Mouse (Mus musculus) intestine, embryonic 14.5 days (tissue): ENCODE data around the gene Hist1h3g. TPM values are rescaled to one million over a fixed set of nuclear protein-coding genes. Genes with fewer than 3 reads are reported as not detected.
"Not testable (repeated sequence)": the region's sequence is repeated elsewhere in the genome, so short reads cannot be mapped to it uniquely, and the experiment has no call there.

Source experiments
- ATAC-seq: fragments of 200-750 bp; cut with Nextera tagmentation; replicated peaks from 2 replicates; pipeline ENCODE4 v1.8.0; 2017; ENCODE audit warnings: low read depth, moderate number of reproducible peaks, moderate TSS enrichment, moderate library complexity; ENCODE audit not compliant: low FRiP score, low TSS enrichment
- DNase-seq: peaks from one replicate; pipeline ENCODE4 v3.0.0-alpha.2; 2018; ENCODE audit warnings: low spot score
- H3K27ac ChIP-seq: fragments of 300-500 bp; sonication (generic); 2 replicates; pipeline ENCODE4 v1.5.1; 2014; ENCODE audit warnings: low read depth, mild to moderate bottlenecking, control low read depth
- H3K27me3 ChIP-seq: fragments of 300-500 bp; sonication (generic); replicated peaks from 2 replicates; pipeline ENCODE4 v1.6.1; 2014; ENCODE audit warnings: low read length, control low read depth; ENCODE audit not compliant: control insufficient read depth, insufficient read depth
- H3K36me3 ChIP-seq: fragments of 300-500 bp; sonication (generic); 2 replicates; pipeline ENCODE4 v1.6.1; 2014; ENCODE audit warnings: low read length, control low read depth; ENCODE audit not compliant: control insufficient read depth, insufficient read depth
- H3K4me1 ChIP-seq: fragments of 300-500 bp; sonication (generic); replicated peaks from 2 replicates; pipeline ENCODE4 v1.6.1; 2014; ENCODE audit warnings: low read length, control low read depth, mixed read lengths; ENCODE audit not compliant: control insufficient read depth, insufficient read depth
- H3K4me2 ChIP-seq: fragments of 300-500 bp; sonication (generic); 2 replicates; pipeline ENCODE4 v1.6.1; 2014; ENCODE audit warnings: low read length
- H3K4me3 ChIP-seq: fragments of 300-500 bp; sonication (generic); 2 replicates; pipeline ENCODE4 v1.5.1; 2014; ENCODE audit warnings: low read depth, low read length, control low read depth, mixed read lengths
- H3K9ac ChIP-seq: fragments of 300-500 bp; sonication (generic); 2 replicates; pipeline ENCODE4 v1.6.1; 2014; ENCODE audit warnings: mild to moderate bottlenecking, low read length
- H3K9me3 ChIP-seq: fragments of 300-500 bp; sonication (generic); 2 replicates; pipeline ENCODE4 v1.6.1; 2016; ENCODE audit warnings: low read length, control low read depth; ENCODE audit not compliant: control insufficient read depth
- WGBS: fragments of 180-500 bp; shearing (Covaris S2); extraction: QIAGEN DNeasy Blood & Tissue Kit; methylation state at CpG from one replicate; pipeline ENCODE4 v1.1.7; 2014; 5-methylcytosine and 5-hydroxymethylcytosine counted together
- polyA plus RNA-seq: library from polyadenylated mRNA; unstranded; fragments of >200 nt; fragmentation: Nextera tagmentation; extraction: Ambion mirVana; gene quantifications from 2 replicates; pipeline ENCODE4 v1.2.1, GENCODE M21; 2014

The Hist1h3g gene
- polyA plus RNA-seq, 1 experiment from 2014 or later, result 8.1 TPM

DNA sequence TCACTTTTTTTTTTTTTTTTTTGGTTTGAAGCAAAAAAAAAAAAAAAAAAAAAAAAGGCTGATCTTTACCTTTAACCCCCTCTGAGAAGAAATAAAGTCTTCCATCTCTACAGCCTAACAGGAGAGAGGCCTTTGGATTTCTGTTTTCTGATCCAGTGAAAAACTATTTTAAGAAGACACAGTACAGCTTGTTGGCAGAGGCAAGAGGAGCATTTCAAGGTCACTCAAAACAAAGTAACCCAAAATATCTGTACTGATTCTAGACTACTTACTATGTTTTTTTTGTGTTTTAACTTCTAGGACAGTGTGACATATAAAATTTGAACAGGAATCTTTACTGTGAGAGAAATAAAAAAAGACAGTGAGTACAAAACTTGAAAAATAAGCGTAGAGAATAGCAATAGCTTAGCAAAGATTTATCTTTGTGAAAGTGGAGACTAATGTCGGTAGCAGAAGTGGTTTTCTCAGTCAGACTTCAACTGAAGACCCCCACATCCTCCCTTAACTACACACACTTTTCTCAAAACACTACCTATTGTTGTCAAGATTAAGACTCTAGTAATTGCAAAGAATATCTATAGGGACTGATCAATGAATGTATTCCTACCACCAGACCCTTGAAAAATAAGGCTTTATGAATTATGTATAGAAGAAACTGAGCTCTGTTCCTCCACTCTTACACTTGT is 5.6 kb upstream of the Hist1h3g start:
- DNase-seq (no peak), ATAC-seq (no peak)
- H3K9me3 ChIP-seq, result no peaks in the 10 kb centered on the region
- peak overlapping the region; percentile 89 for H3K9ac ChIP-seq
- 26% methylated on average over 2 of the region's 2 CpGs for WGBS
- H3K4me1 ChIP-seq, result peaks cover 21% of the 10 kb centered on the region
- peak overlapping the region; percentile 99 for H3K27ac ChIP-seq
- no peaks in the 10 kb centered on the region for H3K27me3 ChIP-seq
- H3K4me3 ChIP-seq, result peak overlapping the region; percentile 54
- H3K4me2 ChIP-seq, result peak overlapping the region; percentile 70
- H3K36me3 ChIP-seq, result no peaks in the 10 kb centered on the region

GRCm38 (mm10) chr13:23530181-23530900 is 4.9 kb upstream of the Hist1h3g start:
- H3K4me2 ChIP-seq, result peak overlapping the region; percentile 70
- H3K9me3 ChIP-seq, result no peaks in the 10 kb centered on the region
- peak overlapping the region; percentile 54 for H3K4me3 ChIP-seq
- peaks cover 21% of the 10 kb centered on the region for H3K4me1 ChIP-seq
- WGBS, result 0% methylated on average over 20 of the region's 20 CpGs
- DNase-seq, result peak; percentile 93
- no peaks in the 10 kb centered on the region for H3K36me3 ChIP-seq
- ATAC-seq, result peak; percentile 10; the same call in 1 of the 2 replicates
- H3K9ac ChIP-seq, result peak overlapping the region; percentile 89
- H3K27ac ChIP-seq, result peak overlapping the region; percentile 99
- H3K27me3 ChIP-seq, result no peaks in the 10 kb centered on the region

DNA sequence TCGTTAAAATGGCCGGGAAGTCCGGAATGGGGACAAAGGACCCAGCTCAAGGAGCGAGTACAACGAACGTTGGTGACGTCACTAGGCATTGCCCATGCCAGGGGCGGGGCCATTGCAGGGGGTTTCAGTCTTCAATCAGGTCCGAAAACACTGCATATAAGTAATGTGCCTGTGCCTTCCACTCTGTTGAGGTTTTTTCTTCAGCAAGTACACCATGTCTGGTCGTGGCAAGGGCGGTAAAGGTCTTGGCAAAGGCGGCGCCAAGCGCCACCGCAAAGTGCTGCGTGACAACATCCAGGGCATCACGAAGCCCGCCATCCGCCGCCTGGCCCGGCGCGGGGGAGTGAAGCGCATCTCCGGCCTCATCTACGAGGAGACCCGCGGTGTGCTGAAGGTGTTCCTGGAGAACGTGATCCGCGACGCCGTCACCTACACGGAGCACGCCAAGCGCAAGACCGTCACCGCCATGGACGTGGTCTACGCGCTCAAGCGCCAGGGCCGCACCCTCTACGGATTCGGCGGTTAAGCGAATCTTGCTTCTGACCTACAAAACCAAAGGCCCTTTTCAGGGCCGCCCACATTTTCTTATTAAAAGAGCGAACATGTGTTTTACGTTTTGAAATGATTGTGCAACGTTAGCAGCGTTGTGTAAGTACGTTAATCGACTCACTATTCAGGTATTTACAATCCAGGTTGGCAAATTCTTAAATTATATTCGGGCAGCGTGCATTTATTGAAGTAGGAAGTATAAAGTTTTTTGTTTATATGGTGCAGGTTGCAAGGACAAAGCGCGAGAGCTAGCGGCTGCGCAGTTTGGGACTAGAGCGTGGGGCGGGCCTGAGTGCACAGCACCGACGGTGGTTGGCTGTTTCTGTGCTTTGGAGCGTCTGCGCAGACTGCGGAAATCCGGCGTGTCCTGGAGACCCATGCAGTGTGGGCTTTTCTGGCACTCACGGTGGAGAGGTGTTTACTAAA is 4.0 kb upstream of the Hist1h3g start, which contains the start of gene Hist1h4h:
Gene Hist1h4h (plus strand): TSS at position 150 of the 975 bp plus-strand sequence.
- DNase-seq (peak; percentile 100), ATAC-seq (peak; percentile 72)
- peak within 1 kb of the TSS; percentile 89 for H3K9ac ChIP-seq
- no peaks in the 10 kb centered on the region for H3K27me3 ChIP-seq
- H3K9me3 ChIP-seq, result no peaks in the 10 kb centered on the region
- under 1% methylated on average over 50 of the region's 70 CpGs for WGBS
- H3K36me3 ChIP-seq, result no peaks in the 10 kb centered on the region
- H3K4me3 ChIP-seq, result peak within 1 kb of the TSS; percentile 54
- H3K4me1 ChIP-seq, result peaks cover 21% of the 10 kb centered on the region
- peak within 1 kb of the TSS; percentile 99 for H3K27ac ChIP-seq
- H3K4me2 ChIP-seq, result peak within 1 kb of the TSS; percentile 70

DNA sequence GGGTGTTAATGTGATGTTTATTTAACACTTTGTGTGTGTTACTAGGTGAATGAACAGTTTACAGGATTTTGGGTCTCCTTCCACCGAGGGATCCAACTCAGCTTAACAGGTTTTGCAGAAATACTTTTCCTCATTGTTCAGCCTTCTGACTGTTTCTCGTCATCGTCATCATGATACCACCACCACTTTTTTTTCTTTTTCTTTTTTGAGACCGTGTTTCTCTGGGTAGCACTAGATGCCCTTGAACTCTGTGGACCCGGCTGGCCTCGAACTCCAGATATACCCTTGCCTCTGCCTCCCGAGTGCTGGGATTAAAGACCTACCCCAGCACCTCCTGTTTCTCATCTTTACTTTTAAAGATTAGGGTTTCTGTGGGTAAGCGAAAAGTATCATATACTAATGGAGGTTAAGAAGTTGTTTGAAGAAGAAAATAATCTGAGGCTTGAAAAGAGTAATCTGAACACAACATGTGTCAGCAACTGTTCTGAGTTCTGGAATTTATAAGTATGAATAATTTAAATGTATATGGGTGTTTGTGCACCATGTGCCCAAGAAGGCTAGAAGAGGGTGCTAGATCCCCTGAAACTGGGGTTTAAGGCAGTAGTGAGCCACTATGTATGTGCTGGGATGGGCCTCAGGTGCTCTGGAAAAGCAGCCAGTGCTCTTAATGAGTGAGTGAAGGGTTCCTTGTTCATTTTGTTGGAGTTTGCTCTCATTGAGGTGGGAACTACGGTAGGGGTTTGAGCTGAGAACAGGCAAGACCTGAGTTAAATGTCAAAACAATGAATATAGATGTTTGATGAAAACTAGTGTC is 2.8 kb upstream of the Hist1h3g start:
- Histone ChIP-seq H3K36me3 (no peaks in the 10 kb centered on the region), H3K9ac (peak overlapping the region; percentile 89), H3K4me3 (peak overlapping the region; percentile 54), H3K4me1 (peaks cover 24% of the 10 kb centered on the region), H3K4me2 (peak overlapping the region; percentile 70), H3K9me3 (no peaks in the 10 kb centered on the region), H3K27ac (peak overlapping the region; percentile 99), H3K27me3 (no peaks in the 10 kb centered on the region)
- DNase-seq (peak; percentile 51), ATAC-seq (no peak)
- 15% methylated on average over 9 of the region's 9 CpGs for WGBS

DNA sequence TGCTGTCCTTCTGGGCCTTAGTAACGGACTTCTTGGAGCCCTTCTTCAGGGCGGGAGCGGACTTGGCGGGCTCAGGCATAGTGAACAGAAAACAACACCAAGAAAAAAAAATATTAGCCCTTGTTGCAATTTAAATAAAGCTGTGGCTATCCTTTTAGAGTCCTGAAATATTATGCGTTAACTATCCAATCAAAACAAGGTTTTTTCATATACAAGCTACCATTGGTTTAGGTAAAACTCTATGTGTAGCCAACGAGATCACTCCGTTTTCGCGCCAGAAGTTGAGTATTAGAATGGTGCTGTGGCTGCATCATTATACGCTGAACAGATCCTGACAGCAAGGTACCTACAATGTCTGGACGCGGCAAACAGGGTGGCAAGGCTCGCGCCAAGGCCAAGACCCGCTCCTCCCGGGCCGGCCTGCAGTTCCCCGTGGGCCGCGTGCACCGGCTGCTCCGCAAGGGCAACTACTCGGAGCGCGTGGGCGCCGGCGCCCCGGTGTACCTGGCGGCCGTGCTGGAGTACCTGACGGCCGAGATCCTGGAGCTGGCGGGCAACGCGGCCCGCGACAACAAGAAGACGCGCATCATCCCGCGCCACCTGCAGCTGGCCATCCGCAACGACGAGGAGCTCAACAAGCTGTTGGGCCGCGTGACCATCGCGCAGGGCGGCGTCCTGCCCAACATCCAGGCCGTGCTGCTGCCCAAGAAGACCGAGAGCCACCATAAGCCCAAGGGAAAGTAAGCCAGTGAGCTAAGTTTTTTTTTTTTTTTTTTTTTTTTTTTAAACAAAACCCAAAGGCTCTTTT is 1.5 kb upstream of the Hist1h3g start, which contains the start of gene Hist1h2af:
Gene Hist1h2af (plus strand): TSS at position 347 of the 808 bp plus-strand sequence.
- peak within 1 kb of the TSS; percentile 92 for H3K9ac ChIP-seq
- ATAC-seq (peak; percentile 38), DNase-seq (peak; percentile 85)
- peak within 1 kb of the TSS; percentile 54 for H3K4me3 ChIP-seq
- not testable (repeated sequence) for H3K36me3 ChIP-seq, H3K9me3 ChIP-seq, H3K27me3 ChIP-seq
- peak within 1 kb of the TSS; percentile 70 for H3K4me2 ChIP-seq
- H3K4me1 ChIP-seq, result peaks cover 24% of the 10 kb centered on the region
- H3K27ac ChIP-seq, result peak within 1 kb of the TSS; percentile 99
- under 1% methylated on average over 26 of the region's 53 CpGs for WGBS

DNA sequence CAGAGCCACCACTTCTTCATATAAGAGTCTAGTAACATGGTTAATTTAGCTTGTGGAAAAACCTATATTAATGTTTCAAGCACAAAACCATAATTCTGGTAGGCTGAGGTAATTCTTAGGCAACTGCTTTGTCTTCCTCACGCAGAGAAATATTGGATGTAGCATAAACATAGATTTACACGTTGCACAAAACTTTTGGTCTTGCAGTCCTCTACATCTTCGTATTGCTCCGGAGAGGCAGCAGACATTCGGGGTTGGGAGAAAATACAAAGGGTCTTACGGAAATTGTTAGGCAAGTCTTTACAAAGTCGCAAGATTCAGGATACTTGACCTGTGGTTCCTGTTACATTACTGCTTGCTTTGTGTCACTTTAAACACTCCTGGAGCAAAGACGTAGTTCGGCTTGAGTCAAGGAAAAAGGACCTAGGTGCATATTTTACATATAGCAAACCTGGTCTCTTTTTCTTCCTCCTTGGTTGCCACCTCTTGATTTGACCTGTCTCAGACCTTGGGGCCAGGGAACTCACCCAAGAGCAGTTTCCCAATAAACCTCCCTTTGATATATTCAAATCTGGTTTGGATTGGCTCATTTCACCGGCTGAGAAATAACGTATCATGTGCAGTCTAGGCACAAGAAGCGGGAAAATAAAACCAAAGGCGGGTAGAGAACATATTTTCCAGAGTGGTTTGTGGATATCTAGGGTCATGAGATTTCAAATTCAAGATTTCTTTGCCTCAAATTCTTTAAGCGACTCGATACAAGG is 672 bp upstream of the Hist1h3g start:
- WGBS, result under 1% methylated on average over 15 of the region's 15 CpGs
- Histone ChIP-seq H3K4me2 (peak overlapping the region; percentile 70), H3K9me3 (no peaks in the 10 kb centered on the region), H3K4me3 (peak overlapping the region; percentile 54), H3K36me3 (no peaks in the 10 kb centered on the region), H3K27me3 (no peaks in the 10 kb centered on the region), H3K27ac (peak overlapping the region; percentile 99), H3K4me1 (peaks cover 17% of the 10 kb centered on the region), H3K9ac (peak overlapping the region; percentile 92)
- no peak for ATAC-seq
- DNase-seq, result peak; percentile 75
